8 mouse cellular contexts compared by ENCODE assay signal in genomic region chr10:51153484-51153985, GRCm38 (mm10).
A peak's percentile ranks its signal among the peaks of the same experiment; 100 is the strongest.
DNase-seq lines count a peak whose midpoint lies in the region; ATAC-seq and TF ChIP-seq lines count a peak whose summit lies in the region.
"Had no signal": no experiment of that assay in that cellular context is flagged by ENCODE, and none has a peak within 500 bp of the region (broad histone marks: within the 10 kb centered on the region; RNA-seq: fewer than 3 reads in every experiment).

No protein-coding gene starts in this region.

- TF ChIP-seq CTCF in stomach, postnatal 0 days (IDR thresholded peaks at IDR 0.05; ENCODE audit: low read depth) = no peak

- no peaks in the 10 kb centered on the region for H3K9me3 ChIP-seq in forebrain, embryonic 15.5 days
- no peaks in the 10 kb centered on the region for H3K9me3 ChIP-seq in limb, embryonic 15.5 days
- no peaks in the 10 kb centered on the region for H3K9me3 ChIP-seq in stomach, postnatal 0 days (ENCODE audit: control insufficient read depth, low read length)

- H3K4me3 ChIP-seq in forebrain, embryonic 15.5 days = peak overlapping the region; percentile 27
- H3K4me3 ChIP-seq in limb, embryonic 15.5 days = peak overlapping the region; percentile 11; the same call in 1 of the 2 replicates
- no peak overlapping the region for H3K4me3 ChIP-seq in stomach, postnatal 0 days (ENCODE audit: low read depth, low read length)

- intact Hi-C loops in gastrocnemius, postnatal 14 days (cut with DNase I; ENCODE audit: low total_unique reads) = no loop called here

- no peak for TF ChIP-seq EP300 in stomach, postnatal 0 days (optimal IDR thresholded peaks at IDR 0.05)

- peak; percentile 98 for ATAC-seq in forebrain, embryonic 15.5 days (replicated peaks)
- 0 out of 2 replicates have a peak, but pooled peaks have one; percentile 48 for ATAC-seq in limb, embryonic 15.5 days (ENCODE audit: insufficient number of reproducible peaks, low FRiP score, low TSS enrichment, low read depth)
- ATAC-seq in stomach, postnatal 0 days (ENCODE audit: low FRiP score, low TSS enrichment) = no peak
- no peak for ATAC-seq in erythroid progenitor cell, adult 5-6 weeks (replicated peaks; ENCODE audit: low FRiP score, poor library complexity, severe bottlenecking)

- H3K27me3 ChIP-seq in forebrain, embryonic 15.5 days = no peaks in the 10 kb centered on the region
- no peaks in the 10 kb centered on the region for H3K27me3 ChIP-seq in limb, embryonic 15.5 days
- H3K27me3 ChIP-seq in stomach, postnatal 0 days (ENCODE audit: control insufficient read depth, insufficient read depth, low read length) = no peaks in the 10 kb centered on the region

- WGBS in forebrain, embryonic 15.5 days = 1% methylated on average over 13 of the region's 13 CpGs
- 13% methylated on average over 13 of the region's 13 CpGs for WGBS in limb, embryonic 15.5 days
- 40% methylated on average over 13 of the region's 13 CpGs for WGBS in stomach, postnatal 0 days

- no peaks in the 10 kb centered on the region for H3K36me3 ChIP-seq in forebrain, embryonic 15.5 days
- no peaks in the 10 kb centered on the region for H3K36me3 ChIP-seq in limb, embryonic 15.5 days
- H3K36me3 ChIP-seq in stomach, postnatal 0 days (ENCODE audit: control insufficient read depth, insufficient read depth, low read length) = no peaks in the 10 kb centered on the region

- peak overlapping the region; percentile 72 for H3K27ac ChIP-seq in forebrain, embryonic 15.5 days (replicated peaks)
- H3K27ac ChIP-seq in limb, embryonic 15.5 days = peak overlapping the region; percentile 7; the same call in 1 of the 2 replicates
- H3K27ac ChIP-seq in stomach, postnatal 0 days (replicated peaks) = no peak overlapping the region
- H3K27ac ChIP-seq: macrophage had no signal

- peak overlapping the region; percentile 45 for H3K4me2 ChIP-seq in forebrain, embryonic 15.5 days (replicated peaks)
- H3K4me2 ChIP-seq in limb, embryonic 15.5 days = peak overlapping the region; percentile 44
- H3K4me2 ChIP-seq in stomach, postnatal 0 days (replicated peaks; ENCODE audit: low read depth) = no peak overlapping the region

- peaks cover 22% of the 10 kb centered on the region for H3K4me1 ChIP-seq in forebrain, embryonic 15.5 days
- peaks cover 6% of the 10 kb centered on the region for H3K4me1 ChIP-seq in limb, embryonic 15.5 days
- H3K4me1 ChIP-seq in stomach, postnatal 0 days (replicated peaks; ENCODE audit: control insufficient read depth, insufficient read depth) = no peaks in the 10 kb centered on the region

- peak; percentile 0 for DNase-seq in right cerebral cortex, adult 18-20 months
- DNase-seq in right cerebral cortex, postnatal 36 days (ENCODE audit: low spot score in 2 of 2) = no peak
- DNase-seq in stomach, postnatal 0 days (ENCODE audit: low spot score) = peak; percentile 17
- no peak for DNase-seq in gastrocnemius, postnatal 14 days

- 0 out of 2 replicates have a peak overlapping the region, but pooled peaks have one; percentile 30 for H3K9ac ChIP-seq in forebrain, embryonic 15.5 days (replicated peaks)
- no peak overlapping the region for H3K9ac ChIP-seq in limb, embryonic 15.5 days
- H3K9ac ChIP-seq in stomach, postnatal 0 days (ENCODE audit: low read length) = no peak overlapping the region

Comparison
In these comparisons a context has a peak if more than half of its experiments do, and no peak if none do; other contexts are left out.
1. DNase-seq: peak in right cerebral cortex, adult 18-20 months (single experiment) and stomach, postnatal 0 days (single experiment); none in right cerebral cortex, postnatal 36 days (0 of 2) and gastrocnemius, postnatal 14 days (single experiment).
2. ATAC-seq: peak in forebrain, embryonic 15.5 days (single experiment) and limb, embryonic 15.5 days (single experiment); none in stomach, postnatal 0 days (single experiment) and erythroid progenitor cell, adult 5-6 weeks (single experiment).